Mouse (Mus musculus): ENCODE results near the gene Manba.

Manba gene

DNA sequence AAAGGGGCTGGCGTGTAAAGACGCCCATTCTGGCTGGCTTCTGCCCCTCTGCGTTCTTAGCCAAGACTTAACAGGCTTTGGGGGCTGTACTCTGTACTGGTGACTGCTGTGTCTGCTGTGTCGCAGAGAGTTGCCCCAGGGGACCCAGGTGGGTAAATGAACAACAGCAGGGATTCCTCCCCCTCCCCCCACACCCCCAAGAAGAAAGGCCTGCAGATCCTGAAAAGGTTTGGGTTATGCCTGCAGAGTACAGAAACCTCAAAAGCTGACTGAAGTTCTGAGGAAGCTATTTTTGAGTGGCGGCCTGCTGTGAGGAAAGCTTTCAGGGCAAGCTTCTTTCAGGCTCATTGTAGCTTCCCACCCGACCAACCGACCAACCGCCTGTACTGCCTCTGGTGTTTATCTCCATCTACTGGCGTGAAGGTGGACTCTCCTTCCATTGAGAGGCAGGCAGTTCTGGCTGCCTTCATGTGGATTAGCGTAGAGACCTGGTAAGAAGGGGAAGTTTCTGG is 96.3 kb downstream of the Manba start:
- DNase-seq (ENCODE audit: low read depth) = peak; percentile 38

DNA sequence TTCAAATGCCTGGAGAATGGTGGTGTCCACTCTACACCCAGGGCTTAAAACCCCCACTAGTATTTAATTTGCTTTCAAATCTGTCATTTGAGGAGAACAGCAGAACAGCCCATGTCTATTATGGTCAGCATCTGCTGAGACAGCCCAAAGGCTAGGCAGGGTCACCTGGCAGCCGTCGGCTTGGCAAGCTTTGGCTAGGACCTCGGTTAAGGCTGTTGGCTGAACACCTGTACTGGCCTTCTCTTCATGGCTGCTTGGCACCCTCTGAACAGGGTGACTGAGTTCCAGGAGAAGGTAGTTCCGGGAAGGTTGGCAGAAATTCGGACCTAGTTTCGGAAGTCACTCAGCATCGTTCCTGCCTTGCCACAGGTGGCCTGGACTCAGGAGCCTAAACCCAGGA is 96.8 kb downstream of the Manba start:
- no peak for DNase-seq (ENCODE audit: low read depth)

DNA sequence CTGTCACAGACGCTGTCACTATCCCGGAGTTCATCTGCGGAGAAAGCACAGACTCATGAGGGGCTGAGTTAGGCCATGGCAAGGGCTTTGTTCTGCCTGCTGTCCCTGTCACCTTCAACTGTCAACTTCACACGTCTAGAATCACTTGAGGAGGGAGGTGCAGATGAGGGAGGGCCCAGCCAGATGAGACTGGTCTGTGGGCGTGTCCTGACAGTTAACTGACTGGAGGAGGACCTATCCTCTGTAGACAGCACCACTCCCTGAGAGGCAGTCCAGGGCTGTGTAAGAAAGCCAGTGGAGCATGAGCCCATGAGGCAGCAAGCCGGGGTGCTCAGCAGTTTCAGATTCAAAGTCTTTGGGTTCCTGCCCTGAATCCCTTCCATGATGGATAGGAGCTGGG is 100.1 kb downstream of the Manba start:
- DNase-seq (ENCODE audit: low read depth) = no peak

GRCm38 (mm10) chr3:135586060-135586459 is 100.6 kb downstream of the Manba start:
- DNase-seq (ENCODE audit: low read depth) = no peak

- DNase-seq (ENCODE audit: low read depth) = peak; percentile 49
Observed at GRCm38 (mm10) chr3:135586471-135586880, 101.1 kb downstream of the Manba start.

GRCm38 (mm10) chr3:135590471-135590870 is 105.1 kb downstream of the Manba start:
- DNase-seq (ENCODE audit: low read depth) = no peak

DNA sequence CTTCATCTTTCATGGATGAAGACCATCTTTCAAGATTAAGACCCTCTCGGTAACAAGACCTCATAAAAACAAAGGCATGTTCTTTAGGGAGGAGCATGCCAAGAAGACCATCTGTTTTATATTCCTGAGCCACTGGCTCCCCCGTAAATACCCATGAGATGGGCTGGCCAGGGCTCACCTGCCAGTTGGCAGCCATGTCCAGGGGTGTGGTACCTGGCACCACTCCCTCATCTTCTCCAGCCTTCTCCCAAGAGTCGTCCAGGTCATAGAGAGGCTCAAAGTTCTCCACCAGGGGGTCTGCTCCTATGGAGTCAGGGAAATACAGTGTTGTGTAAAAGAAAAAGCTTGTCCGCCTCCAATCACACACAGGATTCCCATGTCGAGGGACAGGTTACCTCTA is 106.0 kb downstream of the Manba start:
- no peak for DNase-seq (ENCODE audit: low read depth)

DNA sequence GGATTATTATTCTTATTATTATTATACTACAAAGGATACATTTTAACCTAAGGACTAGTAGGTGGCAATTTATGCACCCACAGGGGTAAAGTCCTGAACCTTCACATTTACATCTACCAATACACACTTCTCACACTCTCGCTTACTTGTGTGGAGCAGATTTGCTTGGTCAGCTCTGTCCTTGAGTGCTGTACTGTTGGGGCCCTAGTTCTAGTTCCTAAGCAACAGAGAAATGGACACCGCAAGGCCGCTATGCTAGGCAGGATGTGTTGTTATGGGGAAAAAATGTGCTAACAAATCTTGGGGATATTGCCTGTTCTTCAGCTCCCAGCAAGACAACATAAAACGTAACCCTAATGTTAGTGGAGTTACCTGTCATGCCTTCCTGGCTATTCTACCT is 106.6 kb downstream of the Manba start:
- DNase-seq (ENCODE audit: low read depth) = no peak

DNA sequence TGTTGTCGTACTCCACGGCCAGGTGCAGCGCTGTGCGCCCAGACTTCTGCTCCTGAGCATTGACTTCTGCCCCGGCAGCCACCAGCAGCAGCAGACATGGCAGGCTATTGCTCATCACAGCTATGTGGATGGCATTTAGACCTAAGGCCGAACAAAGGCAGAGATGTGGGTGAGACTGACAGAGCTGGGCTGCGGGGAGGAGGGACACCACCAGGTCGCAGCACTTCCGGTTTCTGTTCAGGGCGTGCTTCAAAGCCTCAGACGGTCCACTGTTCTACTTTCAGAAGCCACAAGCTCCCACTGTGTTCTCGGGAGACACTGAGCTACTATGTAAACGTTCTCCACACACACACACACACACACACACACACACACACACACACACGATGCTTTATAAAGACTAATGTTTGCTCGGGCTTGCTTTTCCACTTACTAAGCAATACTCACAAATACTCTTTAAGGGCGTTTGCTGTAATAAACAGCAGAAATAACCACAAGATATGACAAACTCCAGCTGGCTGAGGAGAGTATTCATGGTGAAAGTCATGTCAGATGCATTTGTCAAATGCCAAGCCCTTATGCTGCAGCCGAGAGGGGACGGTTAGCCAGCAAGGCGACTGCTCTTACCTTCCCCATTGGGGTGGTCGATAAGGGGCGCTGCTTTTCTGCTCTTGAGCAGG is 109.0 kb downstream of the Manba start:
- DNase-seq (ENCODE audit: low read depth) = peak; percentile 26

- no peak for DNase-seq (ENCODE audit: low read depth)
Observed at GRCm38 (mm10) chr3:135597014-135597413, 111.6 kb downstream of the Manba start.

DNA sequence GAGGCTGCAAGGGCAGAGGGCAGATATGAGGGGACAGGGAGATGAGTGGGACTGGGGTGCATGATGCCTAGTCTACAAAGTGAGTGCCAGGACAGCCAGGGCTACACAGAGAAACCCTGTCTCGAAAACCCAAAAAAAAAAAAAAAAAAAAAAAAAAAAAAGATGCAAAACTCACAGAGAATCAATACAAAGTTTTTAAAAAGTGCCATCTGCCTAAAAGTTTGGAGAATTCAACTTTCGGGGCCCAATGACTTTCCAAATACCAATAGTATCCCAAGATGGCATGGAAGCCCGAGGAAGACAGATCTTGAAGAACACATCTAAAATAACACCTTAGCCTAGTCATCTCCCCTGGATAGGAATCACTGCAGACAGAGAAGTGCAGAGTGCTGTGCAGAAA is 112.9 kb downstream of the Manba start:
- DNase-seq (ENCODE audit: low read depth) = no peak

GRCm38 (mm10) chr3:135602731-135603130 is 117.3 kb downstream of the Manba start:
- DNase-seq (ENCODE audit: low read depth) = no peak

DNA sequence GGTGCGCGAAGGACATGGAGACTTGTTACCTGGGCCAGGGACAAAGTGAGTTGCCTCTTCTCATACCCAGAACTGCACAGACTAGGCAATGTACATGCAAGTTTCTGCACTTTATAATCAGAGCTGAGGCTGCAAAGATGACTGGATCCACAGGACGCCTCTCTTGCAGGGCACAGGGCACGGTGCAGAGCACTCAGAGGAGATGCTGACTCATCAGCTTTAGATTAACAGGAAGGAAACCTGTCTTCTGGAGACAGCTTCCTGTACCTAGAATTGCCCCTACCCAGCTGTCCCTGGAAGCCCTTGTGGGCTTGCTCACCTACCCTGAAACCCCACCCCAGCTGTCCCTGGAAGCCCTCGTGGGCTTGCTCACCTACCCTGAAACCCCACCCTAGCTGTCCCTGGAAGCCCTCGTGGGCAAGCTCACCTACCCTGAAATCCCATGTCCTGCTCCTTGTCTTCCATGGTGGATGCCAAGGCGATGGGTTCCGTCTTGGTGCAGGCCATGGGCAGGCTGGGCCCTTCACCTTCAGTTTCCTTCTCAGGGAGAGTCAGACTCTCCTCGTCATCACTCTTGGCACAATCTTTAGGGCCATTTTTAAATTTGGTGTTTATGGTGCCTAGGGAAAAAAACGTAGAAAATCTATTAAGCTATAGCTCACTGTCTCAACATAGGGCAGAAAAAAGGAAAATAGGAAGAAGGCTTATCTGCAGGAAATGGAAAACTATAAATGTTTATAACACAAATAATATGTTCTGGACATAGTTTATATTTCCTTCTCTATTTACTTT is 119.4 kb downstream of the Manba start:
- DNase-seq (ENCODE audit: low read depth) = no peak

DNA sequence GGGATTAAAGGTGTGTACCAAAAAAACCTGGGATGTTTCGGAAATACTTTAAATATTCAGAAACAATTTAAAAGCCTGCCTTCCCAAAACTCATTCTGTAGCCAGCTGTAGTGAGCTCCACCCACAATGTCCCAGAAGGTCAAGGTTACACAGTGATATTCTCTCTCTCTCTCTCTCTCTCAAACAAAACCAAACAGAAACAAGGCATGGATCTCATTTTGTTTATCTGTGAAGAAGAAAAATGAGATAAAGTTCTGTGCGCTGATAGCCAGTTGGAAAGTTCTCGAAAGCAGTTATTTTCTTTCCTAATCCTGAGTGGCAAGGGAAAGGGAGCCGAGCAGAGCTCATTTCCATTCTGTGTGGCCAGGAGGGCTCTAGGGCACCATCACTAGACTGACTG is 120.1 kb downstream of the Manba start:
- DNase-seq (ENCODE audit: low read depth) = no peak

GRCm38 (mm10) chr3:135606592-135606991 is 121.2 kb downstream of the Manba start:
- DNase-seq (ENCODE audit: low read depth) = no peak

GRCm38 (mm10) chr3:135607021-135607420 is 121.6 kb downstream of the Manba start:
- no peak for DNase-seq (ENCODE audit: low read depth)

DNA sequence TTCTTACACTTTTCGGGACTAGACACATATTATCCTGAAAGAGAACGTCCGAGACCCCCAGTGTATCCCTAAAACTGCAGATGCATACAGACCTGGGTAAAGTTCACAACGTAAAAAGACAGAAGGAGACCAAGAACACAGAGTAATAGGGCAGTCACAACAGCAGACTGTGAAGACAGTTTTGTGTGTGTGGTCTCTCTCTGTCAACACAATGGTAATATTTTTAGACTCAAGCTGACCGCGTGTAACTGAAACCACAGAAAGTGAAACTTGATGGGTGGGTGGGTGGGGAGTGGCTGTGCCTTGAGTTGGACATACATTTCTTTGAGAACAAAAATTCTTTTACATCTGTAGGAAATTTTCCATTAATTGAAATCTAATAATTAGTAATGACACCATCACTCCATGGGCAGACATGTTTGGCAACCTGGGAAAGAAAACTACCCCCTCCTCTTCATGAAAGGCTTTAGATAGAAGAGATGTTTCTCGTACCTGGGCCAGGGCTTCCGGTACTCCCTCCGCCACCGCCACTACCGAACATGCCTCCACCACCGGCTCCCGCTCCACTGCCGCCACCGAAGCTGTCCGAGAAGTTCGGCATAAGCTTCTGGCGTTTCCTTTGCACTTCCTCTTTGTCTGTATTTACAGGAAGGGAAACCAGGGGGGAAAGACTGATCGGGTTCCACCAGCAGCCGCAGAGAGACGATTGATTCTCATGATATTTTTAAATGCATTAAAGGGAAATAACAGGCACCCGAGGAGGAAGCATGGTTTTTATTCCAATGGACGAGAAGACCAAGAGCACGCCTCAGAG is 122.5 kb downstream of the Manba start:
- DNase-seq (ENCODE audit: low read depth) = no peak

DNA sequence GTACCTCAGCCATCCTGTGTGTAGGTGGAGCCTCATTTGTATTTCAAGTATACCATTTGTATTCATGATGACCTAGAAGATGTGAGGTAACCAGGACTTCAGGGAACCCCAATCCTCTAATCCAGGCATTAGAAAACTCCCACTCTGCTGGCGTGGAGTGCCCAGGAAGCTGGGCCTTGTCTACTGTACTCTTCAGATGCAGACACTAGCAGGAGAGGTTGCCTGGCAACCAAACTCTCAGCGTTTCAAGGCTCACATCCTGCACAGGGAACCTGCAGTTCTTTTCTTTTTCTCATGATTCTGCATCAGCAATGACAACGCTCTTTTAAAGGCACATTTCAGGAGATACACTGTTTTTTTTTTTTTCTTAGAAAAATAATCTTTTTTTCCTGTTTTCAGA is 124.8 kb downstream of the Manba start:
- DNase-seq (ENCODE audit: low read depth) = no peak

GRCm38 (mm10) chr3:135614376-135614775 is 129.0 kb downstream of the Manba start:
- no peak for DNase-seq (ENCODE audit: low read depth)

- no peak for DNase-seq (ENCODE audit: low read depth)
Observed at GRCm38 (mm10) chr3:135616730-135617129, 131.3 kb downstream of the Manba start.
